Mouse (Mus musculus) CH12.LX (cell line): Measurements from ENCODE around the gene Ccr2.

Experiments
- BHLHE40 ChIP-seq: IDR thresholded peaks from 2 replicates; pipeline ENCODE4 v1.6.1; 2011; ENCODE audit warnings: mild to moderate bottlenecking, low read depth, low read length, improper control_type of control experiment
- CTCF ChIP-seq, 2 experiments: IDR thresholded peaks in 1 of 2; conservative IDR thresholded peaks in 1 of 2; 2 replicates each; pipeline ENCODE4 v1.5.1; 2011 to 2012; ENCODE audit warnings: low read depth in 2 of 2, low read length in 2 of 2, improper control_type of control experiment in 1 of 2, inconsistent platforms in 1 of 2, mild to moderate bottlenecking in 1 of 2, moderate library complexity in 1 of 2
- GABPA ChIP-seq: IDR thresholded peaks from 2 replicates; pipeline ENCODE4 v1.6.1; 2012; ENCODE audit warnings: low read depth, low read length, improper control_type of control experiment, inconsistent platforms; ENCODE audit not compliant: insufficient replicate concordance
- MXI1 ChIP-seq: IDR thresholded peaks from 2 replicates; pipeline ENCODE4 v1.6.1; 2011; ENCODE audit warnings: mild to moderate bottlenecking, low read depth, low read length, improper control_type of control experiment
- UBTF ChIP-seq: IDR thresholded peaks from 2 replicates; pipeline ENCODE4 v1.6.1; 2012; ENCODE audit warnings: low read depth, mild to moderate bottlenecking, inconsistent platforms, low read length, improper control_type of control experiment, moderate library complexity
- ZKSCAN1 ChIP-seq: IDR thresholded peaks from 2 replicates; pipeline ENCODE4 v1.6.1; 2012; ENCODE audit warnings: low read depth, inconsistent platforms, low read length, improper control_type of control experiment, borderline replicate concordance

DNA sequence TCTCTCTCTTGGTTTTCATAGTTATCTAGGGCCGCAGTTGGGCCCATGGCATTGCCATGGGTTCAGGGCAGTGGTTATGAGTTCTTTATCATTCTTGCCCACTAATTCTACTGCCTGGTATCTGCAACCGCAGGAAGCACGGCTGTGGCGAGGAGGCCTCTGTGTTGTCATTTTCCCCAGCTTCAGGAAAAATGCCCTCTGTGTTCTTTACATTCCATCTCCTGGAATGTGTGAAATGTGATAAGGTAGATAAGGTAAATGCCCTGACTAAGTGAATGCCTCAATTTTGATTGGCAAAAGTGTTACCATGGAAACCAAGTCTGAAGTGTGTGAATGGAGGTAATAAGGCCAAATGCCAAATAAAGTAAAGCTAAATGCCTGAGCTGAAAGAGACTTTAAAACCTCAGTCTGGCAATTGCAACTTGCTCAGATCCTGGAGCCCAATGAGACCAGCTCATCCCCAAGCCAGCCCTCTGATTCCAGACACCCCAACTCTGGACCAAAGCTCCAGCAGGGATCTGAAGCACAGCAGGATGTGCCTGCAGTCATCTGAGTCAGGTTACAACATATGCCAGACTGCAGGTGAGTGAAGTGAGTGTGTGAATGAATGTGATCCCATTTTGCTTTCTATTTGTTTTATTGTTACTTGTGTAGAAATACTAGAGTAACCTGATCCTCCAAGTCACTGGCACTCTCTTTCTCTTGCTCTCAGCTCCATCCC lies 36.5 kb downstream of the Ccr2 start:
- TF ChIP-seq GABPA (no peak), CTCF (conservative IDR thresholded peaks at IDR 0.05 in 1 of 2, IDR thresholded peaks at IDR 0.05 in 1 of 2; ENCODE audit: low read depth in 2 of 2, low read length in 2 of 2) (no peak), UBTF (no peak), MXI1 (no peak), ZKSCAN1 (no peak), BHLHE40 (no peak)
